Mouse (Mus musculus) liver, embryonic 13.5 days (tissue): ENCODE measurements at regions not wholly inside any gene's neighbourhood (a gene's known extent, or its start where the extent isn't known, plus 50 kb on each side); places are given as distances from the start of the nearest gene placed in this dataset.

Experiments used
- ATAC-seq: fragments of 200-750 bp; cut with Nextera tagmentation; 2 replicates; pipeline ENCODE4 v1.8.0; 2017; ENCODE audit warnings: low read depth, mild to moderate bottlenecking, moderate number of reproducible peaks, moderate library complexity
- DNase-seq: peaks from one replicate; pipeline ENCODE4 v3.0.0; 2022
- H3K27ac ChIP-seq: fragments of 300-500 bp; sonication (generic); 2 replicates; pipeline ENCODE4 v1.5.1; 2015; ENCODE audit warnings: moderate library complexity, mild to moderate bottlenecking, inconsistent platforms
- H3K27me3 ChIP-seq: fragments of 300-500 bp; sonication (generic); 2 replicates; pipeline ENCODE4 v1.6.1; 2015; ENCODE audit warnings: mild to moderate bottlenecking, inconsistent platforms
- H3K36me3 ChIP-seq: fragments of 300-500 bp; sonication (generic); 2 replicates; pipeline ENCODE4 v1.6.1; 2015; ENCODE audit warnings: mild to moderate bottlenecking, inconsistent platforms
- H3K4me1 ChIP-seq: fragments of 300-500 bp; sonication (generic); replicated peaks from 2 replicates; pipeline ENCODE4 v1.6.1; 2015; ENCODE audit warnings: inconsistent platforms
- H3K4me2 ChIP-seq: fragments of 300-500 bp; sonication (generic); 2 replicates; pipeline ENCODE4 v1.6.1; 2015; ENCODE audit warnings: inconsistent platforms, mild to moderate bottlenecking, moderate library complexity
- H3K4me3 ChIP-seq: fragments of 300-500 bp; sonication (generic); replicated peaks from 2 replicates; pipeline ENCODE4 v1.5.1; 2015; ENCODE audit warnings: mild to moderate bottlenecking, inconsistent platforms
- H3K9ac ChIP-seq: fragments of 300-500 bp; sonication (generic); 2 replicates; pipeline ENCODE4 v1.6.1; 2015; ENCODE audit warnings: mild to moderate bottlenecking, inconsistent platforms
- H3K9me3 ChIP-seq: fragments of 300-500 bp; sonication (generic); replicated peaks from 2 replicates; pipeline ENCODE4 v1.6.1; 2016; ENCODE audit warnings: inconsistent platforms
- WGBS: fragments of 180-500 bp; shearing (Covaris S2); methylation state at CpG from one replicate; pipeline ENCODE4 v1.1.7; 2015; ENCODE audit not compliant: insufficient replicate concordance; 5-methylcytosine and 5-hydroxymethylcytosine counted together

GRCm38 (mm10) chr8:56682564-56682963, 131.7 kb downstream of the Fbxo8 start:
- ATAC-seq: no peak
- no peaks in the 10 kb centered on the region for H3K9me3 ChIP-seq
- no peak overlapping the region for H3K4me3 ChIP-seq
- WGBS: 22% methylated on average over 3 of the region's 3 CpGs
- H3K9ac ChIP-seq: no peak overlapping the region
- no peak for DNase-seq
- no peaks in the 10 kb centered on the region for H3K36me3 ChIP-seq
- H3K27me3 ChIP-seq: no peaks in the 10 kb centered on the region
- H3K27ac ChIP-seq: no peak overlapping the region
- no peaks in the 10 kb centered on the region for H3K4me1 ChIP-seq
- no peak overlapping the region for H3K4me2 ChIP-seq

- Histone ChIP-seq H3K36me3 (no peaks in the 10 kb centered on the region), H3K27ac (no peak overlapping the region), H3K9me3 (no peaks in the 10 kb centered on the region), H3K4me3 (no peak overlapping the region), H3K27me3 (no peaks in the 10 kb centered on the region), H3K4me1 (no peaks in the 10 kb centered on the region), H3K4me2 (no peak overlapping the region), H3K9ac (no peak overlapping the region)
- ATAC-seq (no peak), DNase-seq (no peak)
- 64% methylated on average over 7 of the region's 7 CpGs for WGBS
These were observed 133.5 kb downstream of the Fbxo8 start for GRCm38 (mm10) chr8:56684352-56684751.

GRCm38 (mm10) chr8:56695436-56695835, 144.5 kb downstream of the Fbxo8 start:
- Histone ChIP-seq H3K27ac (no peak overlapping the region), H3K9ac (no peak overlapping the region), H3K4me1 (no peaks in the 10 kb centered on the region), H3K4me2 (no peak overlapping the region), H3K9me3 (no peaks in the 10 kb centered on the region), H3K4me3 (no peak overlapping the region), H3K27me3 (no peaks in the 10 kb centered on the region), H3K36me3 (no peaks in the 10 kb centered on the region)
- WGBS: 45% methylated on average over 1 of the region's 1 CpGs
- DNase-seq: no peak
- no peak for ATAC-seq

- no peaks in the 10 kb centered on the region for H3K36me3 ChIP-seq
- no peak overlapping the region for H3K4me2 ChIP-seq
- WGBS: 58% methylated on average over 2 of the region's 2 CpGs
- no peak overlapping the region for H3K9ac ChIP-seq
- no peak for DNase-seq
- no peaks in the 10 kb centered on the region for H3K9me3 ChIP-seq
- no peaks in the 10 kb centered on the region for H3K4me1 ChIP-seq
- no peak overlapping the region for H3K27ac ChIP-seq
- no peak overlapping the region for H3K4me3 ChIP-seq
- ATAC-seq: no peak
- no peaks in the 10 kb centered on the region for H3K27me3 ChIP-seq
These were observed 149.8 kb downstream of the Fbxo8 start for GRCm38 (mm10) chr8:56700580-56701145.

GRCm38 (mm10) chr8:56706377-56706776, 155.5 kb downstream of the Fbxo8 start:
- H3K27me3 ChIP-seq: no peaks in the 10 kb centered on the region
- no peaks in the 10 kb centered on the region for H3K4me1 ChIP-seq
- H3K36me3 ChIP-seq: no peaks in the 10 kb centered on the region
- no peak overlapping the region for H3K9ac ChIP-seq
- no peaks in the 10 kb centered on the region for H3K9me3 ChIP-seq
- H3K4me3 ChIP-seq: no peak overlapping the region
- no peak for ATAC-seq
- 60% methylated on average over 10 of the region's 10 CpGs for WGBS
- H3K27ac ChIP-seq: no peak overlapping the region
- DNase-seq: no peak
- no peak overlapping the region for H3K4me2 ChIP-seq

- 55% methylated on average over 14 of the region's 14 CpGs for WGBS
- no peak overlapping the region for H3K9ac ChIP-seq
- H3K9me3 ChIP-seq: no peaks in the 10 kb centered on the region
- no peak overlapping the region for H3K4me2 ChIP-seq
- ATAC-seq (no peak), DNase-seq (no peak)
- H3K27ac ChIP-seq: no peak overlapping the region
- no peaks in the 10 kb centered on the region for H3K27me3 ChIP-seq
- no peaks in the 10 kb centered on the region for H3K4me1 ChIP-seq
- no peak overlapping the region for H3K4me3 ChIP-seq
- no peaks in the 10 kb centered on the region for H3K36me3 ChIP-seq
These were observed 156.2 kb downstream of the Fbxo8 start for GRCm38 (mm10) chr8:56706941-56707706.

- no peaks in the 10 kb centered on the region for H3K27me3 ChIP-seq
- H3K27ac ChIP-seq: no peak overlapping the region
- ATAC-seq: no peak
- no peak overlapping the region for H3K4me2 ChIP-seq
- WGBS: 46% methylated on average over 1 of the region's 1 CpGs
- H3K36me3 ChIP-seq: no peaks in the 10 kb centered on the region
- H3K4me3 ChIP-seq: no peak overlapping the region
- no peaks in the 10 kb centered on the region for H3K4me1 ChIP-seq
- H3K9ac ChIP-seq: no peak overlapping the region
- no peaks in the 10 kb centered on the region for H3K9me3 ChIP-seq
- no peak for DNase-seq
These were observed 169.1 kb downstream of the Fbxo8 start for GRCm38 (mm10) chr8:56720001-56720400.

- no peak for ATAC-seq
- Histone ChIP-seq H3K9me3 (no peaks in the 10 kb centered on the region), H3K36me3 (no peaks in the 10 kb centered on the region), H3K27ac (no peak overlapping the region), H3K9ac (no peak overlapping the region), H3K4me3 (no peak overlapping the region), H3K4me1 (no peaks in the 10 kb centered on the region), H3K27me3 (no peaks in the 10 kb centered on the region), H3K4me2 (no peak overlapping the region)
- WGBS: 30% methylated on average over 2 of the region's 2 CpGs
- no peak for DNase-seq
These were observed 171.8 kb downstream of the Fbxo8 start for GRCm38 (mm10) chr8:56722473-56723236.

- no peak overlapping the region for H3K4me2 ChIP-seq
These were observed 173.7 kb downstream of the Fbxo8 start for GRCm38 (mm10) chr8:56724607-56725006.

GRCm38 (mm10) chr8:56733318-56733717, 182.4 kb downstream of the Fbxo8 start:
- Histone ChIP-seq H3K4me1 (no peaks in the 10 kb centered on the region), H3K4me2 (no peak overlapping the region), H3K27ac (no peak overlapping the region), H3K27me3 (no peaks in the 10 kb centered on the region), H3K4me3 (no peak overlapping the region), H3K9ac (no peak overlapping the region), H3K9me3 (no peaks in the 10 kb centered on the region), H3K36me3 (no peaks in the 10 kb centered on the region)
- no peak for ATAC-seq
- DNase-seq: no peak
- 63% methylated on average over 6 of the region's 6 CpGs for WGBS

More at GRCm38 (mm10) chr8:56724607-56725006, 173.7 kb downstream of the Fbxo8 start:
- H3K9ac ChIP-seq: no peak overlapping the region
- no peaks in the 10 kb centered on the region for H3K4me1 ChIP-seq
- H3K27me3 ChIP-seq: no peaks in the 10 kb centered on the region
- no peak for DNase-seq
- H3K9me3 ChIP-seq: no peaks in the 10 kb centered on the region
- no peak overlapping the region for H3K4me3 ChIP-seq
- no peak overlapping the region for H3K27ac ChIP-seq
- no peak for ATAC-seq
- H3K36me3 ChIP-seq: no peaks in the 10 kb centered on the region
- WGBS: 43% methylated on average over 2 of the region's 2 CpGs

GRCm38 (mm10) chr8:56735021-56735420, 184.1 kb downstream of the Fbxo8 start:
- H3K9ac ChIP-seq: no peak overlapping the region
- no peak overlapping the region for H3K4me2 ChIP-seq
- no peaks in the 10 kb centered on the region for H3K27me3 ChIP-seq
- H3K27ac ChIP-seq: no peak overlapping the region
- H3K9me3 ChIP-seq: no peaks in the 10 kb centered on the region
- 51% methylated on average over 2 of the region's 2 CpGs for WGBS
- H3K4me3 ChIP-seq: no peak overlapping the region
- no peaks in the 10 kb centered on the region for H3K4me1 ChIP-seq
- no peak for ATAC-seq
- no peaks in the 10 kb centered on the region for H3K36me3 ChIP-seq
- DNase-seq: no peak
